Mouse (Mus musculus): ENCODE measurements at regions not wholly inside any gene's neighbourhood (a gene's known extent, or its start where the extent isn't known, plus 50 kb on each side); places are given as distances from the start of the nearest gene placed in this dataset.

GRCm38 (mm10) chr2:178700825-178701224 is 270.5 kb downstream of the Cdh26 start:
- no peak for TF ChIP-seq TCF12 (IDR thresholded peaks at IDR 0.05; ENCODE audit: low read depth, low read length)
- no peak for TF ChIP-seq CTCF (conservative IDR thresholded peaks at IDR 0.05 in 1 of 2, IDR thresholded peaks at IDR 0.05 in 1 of 2; ENCODE audit: low read depth in 2 of 2, low read length in 2 of 2)
- no peak for TF ChIP-seq POLR2AphosphoS2 (IDR thresholded peaks at IDR 0.05; ENCODE audit: low read depth, low read length)
- TF ChIP-seq BHLHE40 (IDR thresholded peaks at IDR 0.05; ENCODE audit: low read depth, low read length), result no peak
- no peak for TF ChIP-seq POLR2A (IDR thresholded peaks at IDR 0.05; ENCODE audit: low read depth, low read length)
- no peak for TF ChIP-seq JUND (conservative IDR thresholded peaks at IDR 0.05; ENCODE audit: low read depth, low read length)
- no peak for TF ChIP-seq NELFE (IDR thresholded peaks at IDR 0.05; ENCODE audit: low read depth, low read length)
- TF ChIP-seq GABPA (IDR thresholded peaks at IDR 0.05; ENCODE audit: insufficient replicate concordance, low read depth, low read length), result no peak
- TF ChIP-seq EP300 (IDR thresholded peaks at IDR 0.05; ENCODE audit: low read length), result no peak
